Mouse (Mus musculus) heart, adult 8-10 months (tissue): ENCODE measurements around the gene Peli2. TPM values are rescaled to one million over a fixed set of nuclear protein-coding genes. Genes with fewer than 3 reads are reported as not detected.
A peak's percentile ranks its signal among the peaks of the same experiment; 100 is the strongest.
"Not testable (repeated sequence)": the region's sequence is repeated elsewhere in the genome, so short reads cannot be mapped to it uniquely, and the experiment has no call there.

Experiments
- DNase-seq: peaks from one replicate; pipeline ENCODE4 v3.0.0; 2022; ENCODE audit warnings: low spot score
- total RNA-seq, 4 experiments: library from RNA; stranded (reverse); gene quantifications; 2 replicates each; pipeline ENCODE4 v1.2.4; 2022

The Peli2 gene
- total RNA-seq = 10 to 100 TPM; 19.1 to 22.9 (median 20.8) TPM

- DNase-seq = peak; percentile 69
Observed at GRCm38 (mm10) chr14:48120752-48121528, at the start of gene Peli2. Gene Peli2 (plus strand): TSS chr14:48120823.

GRCm38 (mm10) chr14:48072104-48072503 is 48.5 kb upstream of the Peli2 start:
- no peak for DNase-seq

GRCm38 (mm10) chr14:48073247-48074161 is 47.1 kb upstream of the Peli2 start:
- DNase-seq = peak; percentile 81

GRCm38 (mm10) chr14:48079574-48079973 is 41.0 kb upstream of the Peli2 start:
- not testable (repeated sequence) for DNase-seq

GRCm38 (mm10) chr14:48083836-48084812 is 36.5 kb upstream of the Peli2 start:
- no peak for DNase-seq

GRCm38 (mm10) chr14:48086682-48087297 is 33.8 kb upstream of the Peli2 start:
- DNase-seq = no peak

- no peak for DNase-seq
Observed at GRCm38 (mm10) chr14:48087298-48087830, 33.3 kb upstream of the Peli2 start.

GRCm38 (mm10) chr14:48090465-48090864 is 30.2 kb upstream of the Peli2 start:
- DNase-seq = no peak

GRCm38 (mm10) chr14:48091160-48091559 is 29.5 kb upstream of the Peli2 start:
- no peak for DNase-seq

- DNase-seq = no peak
Observed at GRCm38 (mm10) chr14:48098253-48098652, 22.4 kb upstream of the Peli2 start.

GRCm38 (mm10) chr14:48099354-48099753 is 21.3 kb upstream of the Peli2 start:
- no peak for DNase-seq

GRCm38 (mm10) chr14:48106453-48106852 is 14.2 kb upstream of the Peli2 start:
- DNase-seq = no peak

- DNase-seq = no peak
Observed at GRCm38 (mm10) chr14:48117986-48118385, 2.6 kb upstream of the Peli2 start.

- no peak for DNase-seq
Observed at GRCm38 (mm10) chr14:48119012-48119647, 1.5 kb upstream of the Peli2 start.

- no peak for DNase-seq
Observed at GRCm38 (mm10) chr14:48119648-48120270, 864 bp upstream of the Peli2 start.

- DNase-seq = no peak
Observed at GRCm38 (mm10) chr14:48120443-48120751, 226 bp upstream of the Peli2 start.

GRCm38 (mm10) chr14:48121529-48122517 is 1.2 kb downstream of the Peli2 start:
- no peak for DNase-seq

- DNase-seq = no peak
Observed at GRCm38 (mm10) chr14:48124011-48124410, 3.4 kb downstream of the Peli2 start.

GRCm38 (mm10) chr14:48124816-48125215 is 4.2 kb downstream of the Peli2 start:
- no peak for DNase-seq
